Mouse (Mus musculus) right cerebral cortex, adult 18-20 months (tissue): ENCODE results near the gene Cep57l1.

Experiments
- DNase-seq: peaks from one replicate; pipeline ENCODE4 v3.0.0; 2022; ENCODE audit warnings: mixed read lengths

The Cep57l1 gene

DNA sequence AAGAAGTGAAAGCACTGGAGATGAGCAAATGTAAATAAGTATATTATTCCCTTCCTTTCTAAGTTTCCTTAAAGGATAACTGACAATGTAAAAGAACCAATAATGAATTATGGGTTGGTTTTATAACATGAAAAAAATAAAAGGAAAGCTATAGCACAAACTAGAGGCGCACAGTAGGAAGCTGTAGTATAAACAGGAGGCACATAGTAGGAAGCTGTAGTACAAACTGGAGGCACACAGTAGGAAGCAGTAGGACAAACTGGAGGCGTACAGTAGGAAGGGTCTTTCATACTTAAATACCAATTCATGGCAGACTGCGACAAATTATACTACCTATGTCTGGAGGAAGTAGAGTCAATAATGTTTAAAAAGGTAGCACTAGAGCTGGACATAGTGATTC, 76.5 kb downstream of the Cep57l1 start:
- no peak for DNase-seq

DNA sequence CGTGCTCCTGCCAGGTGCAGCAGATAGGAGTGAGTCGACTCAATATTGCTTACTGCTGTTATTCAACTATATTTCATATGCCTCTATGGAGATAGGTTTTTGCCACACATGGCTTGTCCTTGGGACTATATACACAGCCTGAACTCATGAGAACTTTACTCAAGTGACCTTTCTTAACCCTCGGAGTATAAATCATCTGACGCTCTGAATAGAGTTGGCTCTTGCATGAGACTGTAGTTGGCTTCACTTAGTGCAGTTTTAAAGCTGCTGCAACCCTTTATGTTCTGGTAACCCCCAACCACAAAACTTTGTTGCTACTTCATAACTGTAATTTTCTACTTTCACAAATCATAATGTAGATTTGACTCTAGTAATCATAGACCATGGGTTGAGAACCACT, 77.7 kb downstream of the Cep57l1 start:
- DNase-seq: no peak

DNA sequence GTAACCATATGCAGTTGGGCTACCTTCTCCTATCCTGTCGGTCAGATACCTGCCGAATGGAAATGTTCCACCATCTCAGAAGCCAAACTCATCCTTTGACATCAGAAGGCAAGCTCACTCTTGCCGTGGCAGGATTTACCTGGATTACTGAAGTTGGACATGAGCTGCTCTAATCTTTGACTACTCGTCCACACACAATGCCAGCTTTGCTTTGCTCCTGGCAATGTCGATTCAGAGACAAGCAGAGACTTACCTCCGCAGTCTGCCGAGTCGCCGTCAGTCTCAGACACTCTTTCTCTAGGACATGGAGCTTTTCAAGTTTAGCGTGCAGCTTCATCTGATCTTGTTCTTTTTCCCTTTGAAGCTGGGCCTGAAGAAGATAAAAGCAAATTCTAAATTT, 78.9 kb downstream of the Cep57l1 start:
- no peak for DNase-seq

DNA sequence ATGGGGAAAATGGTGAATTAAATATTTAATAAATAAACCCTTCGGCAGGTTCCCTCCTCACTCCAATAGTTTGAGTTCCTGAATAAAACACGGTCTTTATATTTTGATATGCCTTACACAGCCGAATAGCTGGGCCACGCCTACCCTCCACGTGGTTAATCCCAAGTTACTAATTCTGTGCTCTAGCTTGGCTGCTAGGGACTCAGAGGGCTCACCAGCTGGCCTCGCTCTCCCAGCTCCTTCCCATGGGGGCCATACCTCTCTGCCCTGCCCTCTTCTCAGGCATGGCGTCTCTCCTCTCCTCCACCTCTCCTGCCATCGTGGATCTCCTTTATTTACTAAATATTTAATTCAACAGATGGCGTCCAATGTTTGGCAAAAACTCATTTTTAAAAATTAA, 83.5 kb downstream of the Cep57l1 start:
- DNase-seq: no peak

DNA sequence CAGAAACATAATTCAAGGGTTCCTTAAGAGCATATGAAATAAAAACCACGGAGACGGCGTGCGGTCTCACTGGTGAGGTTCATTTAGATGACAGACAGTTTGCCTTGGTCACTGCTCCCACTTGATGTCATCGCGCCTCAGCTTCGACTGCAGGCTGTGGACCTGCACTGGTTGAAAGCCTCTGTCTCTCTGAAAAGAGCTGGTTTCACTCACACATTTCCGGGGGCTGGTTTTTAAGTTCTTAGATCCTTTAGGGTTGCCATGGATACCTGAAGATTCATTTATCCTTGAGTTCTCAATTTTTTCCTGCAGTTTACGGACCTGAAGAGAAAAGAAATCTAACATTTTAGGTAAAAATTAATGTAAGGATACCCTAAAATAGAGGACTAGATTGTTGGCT, 90.1 kb downstream of the Cep57l1 start:
- DNase-seq: peak; percentile 25

DNA sequence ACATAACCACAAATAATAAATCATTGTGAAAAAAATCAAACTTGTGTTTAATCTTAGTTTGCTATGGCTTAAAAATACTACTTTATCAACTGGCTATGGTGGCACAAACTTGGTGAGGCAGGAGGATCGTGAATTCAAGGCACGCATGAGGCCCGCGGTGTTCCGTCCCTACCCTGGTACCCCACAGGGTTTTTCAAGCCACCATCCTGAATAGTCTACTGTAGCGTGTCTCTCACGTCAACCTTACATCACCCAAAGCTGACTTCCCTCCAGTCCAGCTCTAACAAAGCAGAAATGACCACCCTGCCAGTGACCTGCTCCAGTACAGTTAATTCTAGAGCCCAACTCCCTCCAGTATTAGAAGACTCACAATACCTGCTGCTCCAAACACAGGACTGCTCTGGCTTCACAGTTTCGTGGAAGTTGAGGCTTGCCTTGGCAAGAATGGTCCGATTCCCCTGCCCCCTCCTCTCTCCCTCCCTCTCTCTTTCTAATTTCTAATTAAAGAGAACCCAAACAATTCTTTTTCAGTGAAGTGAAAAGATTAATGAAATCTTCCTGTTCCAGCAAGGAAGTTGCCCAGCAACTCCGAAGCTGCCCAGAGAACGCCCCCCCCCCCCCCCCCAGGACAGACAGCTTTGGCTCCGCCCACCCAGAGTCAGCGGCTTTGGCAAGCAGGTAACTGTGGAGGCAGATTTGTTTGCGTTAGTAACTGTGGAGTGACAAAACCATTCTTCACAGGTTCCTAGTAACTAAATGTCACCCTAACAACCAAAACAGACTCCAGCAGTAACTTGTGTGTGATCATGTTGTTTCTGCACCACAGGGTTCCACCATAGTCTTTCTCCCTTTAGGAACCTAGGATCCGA, 93.4 kb downstream of the Cep57l1 start, which contains the start of gene Ccdc162:
TSS of gene Ccdc162 (minus strand) at position 606 of the 869 bp plus-strand sequence.
- no peak for DNase-seq

DNA sequence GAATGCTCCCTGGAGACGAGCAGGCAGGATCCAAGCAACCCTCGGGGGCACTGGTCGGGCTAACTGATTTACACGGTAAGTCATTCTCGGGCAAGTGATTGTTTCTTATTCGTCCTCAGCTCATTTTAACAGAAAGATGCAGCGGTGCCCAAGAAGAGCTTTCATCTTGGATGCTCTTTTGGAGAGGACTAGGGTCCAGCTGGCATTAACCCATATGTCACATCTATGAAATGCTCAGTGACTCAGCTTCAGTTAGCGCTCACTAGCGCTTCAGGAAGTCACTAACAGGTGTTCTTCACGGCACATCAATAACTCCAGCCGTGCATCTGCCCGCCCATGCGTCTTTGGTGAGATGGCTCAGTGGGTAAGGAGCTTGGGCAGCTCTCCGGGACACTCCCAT, 94.1 kb downstream of the Cep57l1 start:
- no peak for DNase-seq

DNA sequence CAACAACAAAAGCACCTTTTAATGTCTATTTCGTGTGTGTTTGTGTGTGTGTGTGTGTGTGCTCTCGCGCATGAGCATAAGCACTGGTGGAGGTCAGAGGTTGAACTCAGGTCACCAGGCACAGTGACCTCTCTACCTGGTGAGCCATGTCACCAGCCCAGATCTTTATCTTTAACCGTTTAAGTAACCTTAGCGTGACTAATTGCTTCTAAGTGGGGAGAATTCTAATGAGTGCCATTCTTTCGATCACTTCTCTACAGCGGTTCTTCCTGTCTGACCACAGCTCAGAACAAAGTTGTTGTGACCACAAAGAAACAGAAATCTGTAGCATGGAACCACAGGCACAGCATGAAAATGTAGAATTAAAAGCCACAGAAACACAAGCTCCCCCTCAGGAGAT, 98.2 kb downstream of the Cep57l1 start:
- DNase-seq: no peak

DNA sequence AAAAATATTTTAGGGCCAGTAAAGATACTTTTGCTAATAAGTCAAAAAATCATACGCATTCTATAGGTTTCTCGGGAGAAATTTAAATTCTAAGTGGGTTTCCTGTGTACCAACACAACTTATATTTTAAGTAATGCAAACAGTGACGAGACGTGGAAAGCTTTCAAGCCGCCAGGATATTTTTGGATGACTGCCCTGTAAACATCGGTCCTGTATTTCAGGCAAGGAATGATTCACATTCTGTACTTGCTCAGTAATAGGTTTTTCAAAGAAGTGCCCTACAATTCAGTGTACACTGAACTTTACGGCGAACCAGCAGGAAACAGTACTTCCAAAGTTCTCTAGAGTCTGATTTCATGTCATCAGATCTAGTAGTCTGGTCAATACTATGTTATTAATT, 98.9 kb downstream of the Cep57l1 start:
- DNase-seq: no peak

DNA sequence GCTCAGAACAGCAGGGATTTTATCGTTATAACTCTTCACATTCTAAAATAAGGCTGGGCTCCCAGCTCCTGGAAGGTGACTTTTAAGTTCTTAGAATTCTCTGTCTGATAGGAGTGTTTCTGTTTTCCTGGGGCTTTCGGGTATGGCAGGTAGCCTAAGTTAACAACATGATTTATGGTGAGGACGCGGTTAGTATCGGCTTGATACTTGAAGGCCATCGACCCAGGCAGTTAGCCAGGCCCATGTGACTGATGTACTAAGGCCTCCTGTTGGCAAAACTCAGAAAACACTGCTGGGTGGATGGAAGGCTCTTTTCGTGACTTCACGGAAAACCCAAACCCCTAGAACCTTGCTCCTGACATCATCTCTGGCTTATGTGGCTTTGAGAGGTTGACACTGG, 100.3 kb downstream of the Cep57l1 start:
- no peak for DNase-seq

DNA sequence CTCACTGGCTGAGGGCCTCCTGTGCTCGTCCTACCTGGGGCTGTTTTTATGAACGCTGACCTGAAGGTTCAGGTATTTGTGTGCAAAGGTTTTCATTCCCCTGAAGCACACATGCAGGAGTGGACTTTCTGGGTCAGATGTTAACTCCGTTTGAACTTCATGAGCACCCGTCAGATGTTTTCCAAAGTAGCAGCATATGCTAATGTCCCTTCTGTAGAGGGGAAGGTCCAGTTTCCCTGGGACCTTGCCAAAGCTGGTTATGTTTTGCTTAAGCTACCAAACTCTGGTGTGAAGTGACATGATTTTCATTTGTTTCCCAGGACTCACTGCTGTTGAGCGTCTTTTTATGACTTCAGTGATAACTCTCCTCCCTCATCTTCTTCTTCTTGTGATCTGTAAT, 110.0 kb downstream of the Cep57l1 start:
- no peak for DNase-seq

DNA sequence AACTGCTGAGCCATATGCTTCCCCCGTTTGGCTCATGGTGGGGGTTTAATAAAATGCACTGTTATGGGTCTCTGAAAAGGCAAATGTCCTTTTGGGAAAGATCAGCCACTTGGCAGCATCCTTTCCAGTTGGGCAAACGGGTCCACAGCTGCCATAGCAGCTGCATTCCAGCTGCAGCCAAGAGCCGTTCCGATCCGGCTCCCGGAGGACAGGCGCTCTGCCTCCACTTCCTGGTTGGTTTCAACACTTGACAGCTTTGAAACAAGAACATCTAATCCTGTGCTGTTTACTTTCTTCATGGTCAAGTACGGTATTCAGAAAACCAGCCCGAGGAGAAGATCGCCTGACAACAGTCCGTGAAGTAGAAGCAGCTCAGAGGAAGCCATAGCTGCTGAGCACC, 112.6 kb downstream of the Cep57l1 start:
- DNase-seq: no peak

DNA sequence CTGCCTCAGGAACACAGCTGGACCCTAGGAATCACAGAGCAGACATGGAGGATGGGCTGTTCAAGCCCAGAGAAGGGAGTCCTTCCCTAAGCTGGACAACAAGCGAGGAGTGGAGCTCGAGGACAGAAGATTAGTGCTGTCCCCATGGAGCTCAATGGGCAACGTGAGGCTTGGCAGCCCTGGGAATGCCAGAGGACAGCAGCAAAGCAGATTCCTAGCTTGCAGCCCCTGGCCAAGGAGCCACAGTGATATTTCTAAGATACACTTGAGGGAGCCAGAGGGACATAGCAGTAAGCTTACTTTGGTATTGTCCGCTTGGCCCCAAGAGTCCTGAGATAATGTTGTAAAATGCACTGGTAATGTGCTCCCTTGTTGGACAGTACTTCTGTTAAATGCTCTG, 118.7 kb downstream of the Cep57l1 start:
- DNase-seq: no peak

DNA sequence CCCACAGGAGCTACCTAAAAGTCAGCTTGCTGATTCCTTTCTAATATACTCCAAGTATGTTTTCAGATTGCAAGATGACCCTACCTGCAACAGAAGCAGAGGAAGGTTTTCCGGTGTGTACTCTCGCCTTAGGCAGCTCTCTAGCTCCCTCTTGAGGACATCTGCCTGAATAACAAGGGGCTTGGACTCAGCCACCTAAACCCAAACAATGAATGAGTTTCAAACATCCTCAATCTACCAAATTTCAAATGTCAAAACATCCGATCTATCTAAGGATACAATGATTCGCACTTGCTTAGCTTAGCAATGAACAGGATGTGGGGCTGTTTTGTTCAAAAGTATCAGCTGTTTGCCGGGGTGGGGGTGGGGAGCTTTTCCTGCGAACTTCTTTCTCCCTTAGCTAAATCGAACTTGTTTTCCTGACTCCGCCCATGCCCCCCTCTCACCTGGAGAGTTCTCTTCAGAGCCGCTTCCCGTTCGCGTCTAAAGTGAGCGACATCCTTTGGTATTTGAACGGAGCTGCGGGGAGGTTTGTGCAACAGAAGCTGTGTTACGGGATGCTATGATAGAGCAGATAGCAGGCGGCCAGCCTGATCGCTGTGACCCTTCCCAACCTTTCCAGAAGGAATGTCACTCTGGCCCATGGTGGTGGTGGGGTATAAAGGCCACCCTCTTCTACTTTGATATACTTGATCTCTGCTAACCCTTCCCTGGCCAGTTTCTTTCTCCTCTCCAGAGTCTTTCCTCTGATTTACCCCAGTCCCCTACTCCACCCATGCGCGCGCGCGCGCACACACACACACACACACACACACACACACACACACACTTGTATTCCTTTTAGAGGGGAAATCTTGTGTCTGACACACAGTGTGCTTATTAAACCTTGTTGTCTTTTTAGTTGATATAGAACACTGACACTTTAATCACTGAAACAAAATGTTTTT, 119.5 kb downstream of the Cep57l1 start:
- DNase-seq: peak; percentile 50

DNA sequence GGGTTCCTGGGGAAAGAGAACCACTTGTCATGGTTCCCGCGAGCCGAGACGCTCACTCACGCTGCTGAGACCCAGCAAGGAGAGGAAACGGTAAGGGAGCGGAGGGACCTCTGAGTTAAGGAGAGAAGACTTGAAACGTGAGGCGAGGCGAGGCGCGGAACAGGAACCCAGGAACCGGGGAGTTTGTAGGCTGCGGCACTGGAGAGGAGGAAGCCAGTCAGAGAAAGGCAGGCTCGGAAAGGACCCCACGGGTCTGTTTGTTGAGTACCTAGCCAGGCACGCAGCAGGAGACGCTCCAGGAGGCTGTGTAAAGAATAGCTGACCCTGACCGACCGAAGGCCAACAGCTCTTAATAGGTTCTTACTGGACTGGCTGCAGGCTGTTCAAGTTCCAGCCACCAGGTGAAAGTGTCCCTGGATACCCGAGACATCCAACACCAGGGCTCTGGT, 125.1 kb downstream of the Cep57l1 start:
- DNase-seq: no peak

DNA sequence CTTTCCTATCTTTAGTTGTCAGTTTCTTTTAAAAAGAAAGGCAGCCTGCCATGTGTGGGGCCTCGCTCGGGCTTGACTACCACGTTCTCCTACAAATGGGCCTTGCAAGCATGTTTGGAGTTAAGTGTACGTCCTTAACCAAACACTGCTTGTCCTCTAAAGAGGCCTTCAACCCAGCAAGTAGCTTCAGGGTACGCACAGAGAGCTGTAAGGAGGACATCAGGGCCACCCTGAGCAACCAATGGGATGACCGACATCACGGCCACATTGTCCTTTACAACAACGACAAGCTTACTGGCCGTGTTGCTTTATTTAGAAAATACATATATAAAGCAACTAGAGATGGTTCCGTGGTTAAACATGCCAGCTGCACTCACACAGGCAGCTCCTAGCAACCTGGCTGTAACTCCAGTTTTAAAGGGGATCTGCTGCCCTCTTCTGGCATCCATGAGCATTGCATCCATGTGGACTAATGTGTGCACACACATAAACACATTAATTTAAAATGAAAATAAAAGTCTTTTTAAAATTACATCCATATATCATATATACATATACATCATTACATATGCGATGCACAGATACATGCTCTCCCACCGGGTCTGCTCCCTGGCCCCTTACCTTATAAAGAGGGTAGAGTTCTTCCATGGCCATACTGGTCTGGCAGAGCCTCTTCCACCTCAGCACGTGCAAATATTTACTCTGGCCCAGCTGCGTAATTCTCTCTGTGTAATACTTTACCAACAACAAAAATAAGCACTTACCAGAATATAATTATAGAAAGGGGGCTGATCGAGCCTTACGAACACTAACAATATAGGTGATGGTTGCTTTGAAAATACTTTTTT, 126.9 kb downstream of the Cep57l1 start:
- peak; percentile 79 for DNase-seq

DNA sequence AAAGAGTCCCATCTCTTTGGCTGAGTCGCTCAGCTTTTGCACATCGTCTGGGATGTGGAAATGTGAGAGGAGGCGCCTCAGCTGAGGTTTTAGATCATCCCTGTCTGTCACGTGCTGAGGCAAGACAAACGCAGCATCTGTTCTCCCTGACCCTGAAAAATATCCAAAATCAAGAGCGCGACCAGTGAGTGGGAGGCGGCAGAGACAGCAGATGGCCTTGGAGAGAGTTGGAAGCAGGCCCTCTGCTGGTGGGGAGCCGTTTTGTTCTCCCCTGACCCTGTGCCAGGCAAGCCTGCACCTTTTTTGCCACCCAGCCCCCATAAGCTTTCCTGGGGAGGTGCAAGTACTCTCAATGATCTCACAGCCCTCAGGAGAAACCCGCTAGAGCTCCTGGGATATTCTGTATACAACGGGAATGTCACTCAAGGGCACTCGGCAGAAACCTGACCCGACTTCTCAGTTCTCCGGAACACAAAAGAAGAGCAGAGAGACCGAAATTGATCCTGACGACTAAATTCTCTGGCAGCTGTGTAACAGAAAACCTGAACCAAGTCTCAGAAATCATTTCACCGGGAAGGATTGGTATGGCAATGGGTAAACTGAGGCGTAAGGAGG, 130.8 kb downstream of the Cep57l1 start:
- DNase-seq: peak; percentile 81

DNA sequence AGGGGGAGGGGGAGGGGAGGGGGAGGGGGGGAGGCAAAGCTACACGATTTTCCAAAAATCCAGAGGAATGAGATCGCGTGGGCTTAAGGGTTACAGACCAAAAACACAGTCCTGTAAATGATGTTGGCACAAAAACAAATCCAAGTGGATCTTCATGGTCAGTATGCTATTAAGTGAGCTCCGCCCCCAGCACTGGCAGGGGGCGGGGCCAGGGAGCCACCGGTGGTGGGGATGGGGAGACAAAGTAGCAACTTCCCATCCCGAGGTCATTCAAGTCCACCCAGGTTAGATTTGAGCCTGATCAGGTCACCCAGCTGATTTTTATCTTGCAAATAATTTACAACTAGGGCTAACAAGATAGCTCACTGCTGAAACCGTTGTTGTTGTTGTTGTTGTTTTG, 132.3 kb downstream of the Cep57l1 start:
- no peak for DNase-seq

DNA sequence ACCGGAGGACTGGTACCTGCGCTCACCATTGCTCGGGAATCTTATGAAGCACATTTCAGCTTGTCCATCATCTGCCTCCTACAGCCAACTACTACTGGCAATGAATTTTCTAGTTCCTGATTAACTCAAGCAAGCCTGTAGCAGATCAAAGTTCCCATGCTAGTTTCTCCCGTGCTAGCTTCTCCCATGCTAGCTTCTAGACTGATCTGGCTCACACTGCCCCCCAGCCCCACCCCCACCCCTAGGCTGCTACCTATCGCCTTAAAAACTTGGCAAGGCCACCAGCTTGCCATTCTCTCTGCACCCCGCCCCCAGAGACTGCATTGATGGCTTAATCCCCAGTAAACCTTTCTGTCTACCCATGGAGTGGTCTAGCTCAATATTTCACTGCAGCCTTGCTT, 133.0 kb downstream of the Cep57l1 start:
- no peak for DNase-seq

DNA sequence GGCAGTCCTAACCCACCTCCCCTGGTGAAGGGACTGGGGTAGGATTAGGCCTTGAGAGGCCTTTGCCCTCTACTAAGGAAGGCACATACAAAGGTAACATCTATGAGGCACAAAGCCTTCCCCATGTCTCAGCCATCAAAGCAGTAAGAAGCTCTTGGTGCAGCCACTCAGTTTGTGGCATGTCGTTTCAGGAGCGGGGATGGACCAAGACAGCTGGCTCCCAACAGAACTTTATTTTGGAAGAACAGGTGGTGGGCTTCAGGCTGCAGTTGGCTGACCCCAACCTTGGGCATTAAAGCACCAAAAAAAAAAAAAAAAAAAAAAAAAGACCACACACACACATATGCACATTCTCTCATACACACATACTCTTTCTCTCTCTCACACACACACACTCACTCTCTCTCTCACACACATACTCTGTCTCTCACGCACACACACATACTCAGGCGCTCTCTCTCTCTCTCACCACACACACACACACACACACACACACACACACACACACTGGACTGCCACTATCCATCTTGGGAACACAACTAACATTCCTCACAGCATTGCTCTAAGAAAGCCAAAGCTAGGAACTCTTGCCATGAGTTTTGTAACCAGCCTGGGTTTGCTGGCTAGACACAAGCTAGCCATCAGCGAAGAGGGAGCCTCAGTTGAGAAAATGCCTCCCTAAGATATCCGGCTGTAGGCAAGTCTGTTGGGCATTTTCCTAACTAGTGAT, 133.7 kb downstream of the Cep57l1 start:
- DNase-seq: no peak

DNA sequence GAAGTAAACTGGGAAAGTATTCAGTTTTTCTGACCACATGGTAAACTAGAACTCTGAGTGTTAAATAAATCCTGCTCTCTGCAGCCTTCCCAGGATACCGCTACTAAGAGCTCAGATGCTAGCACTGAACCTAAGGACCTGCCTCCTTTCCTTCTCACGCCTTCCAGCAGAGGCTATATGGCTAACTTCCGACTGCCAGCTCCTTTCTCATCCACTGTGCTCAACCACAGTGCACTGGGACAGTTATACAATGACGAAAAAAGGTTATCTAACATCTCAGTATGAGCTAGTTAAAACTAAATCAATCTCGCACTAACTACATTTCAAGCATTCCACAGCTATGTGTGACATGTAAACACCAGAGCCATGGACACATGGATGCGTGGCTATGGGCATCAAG, 134.4 kb downstream of the Cep57l1 start:
- no peak for DNase-seq

DNA sequence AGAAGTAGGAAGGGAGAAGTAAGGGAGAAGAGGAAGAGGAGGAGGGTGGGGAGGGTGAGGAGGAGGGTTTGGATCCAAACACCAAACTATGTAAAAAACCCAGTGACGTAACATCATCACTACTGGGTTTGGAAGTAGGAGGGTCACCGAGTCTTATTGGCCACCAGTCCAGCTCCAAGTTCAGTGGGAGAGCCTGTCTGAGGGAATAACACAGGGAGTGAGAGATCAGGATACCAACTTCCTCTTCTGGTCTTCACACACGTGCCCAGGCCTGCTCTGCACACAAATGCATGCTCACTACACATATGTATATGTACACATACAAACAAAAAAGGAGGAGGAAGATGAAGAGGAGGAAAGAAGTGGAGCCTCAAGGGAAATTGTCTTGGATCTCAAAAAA, 135.3 kb downstream of the Cep57l1 start:
- DNase-seq: no peak
